12 mouse cellular contexts compared by ENCODE assay signal in genomic region chr4:100170743-100171142, GRCm38 (mm10).
DNase-seq lines count a peak whose midpoint lies in the region; ATAC-seq and TF ChIP-seq lines count a peak whose summit lies in the region.
"Had no signal": no experiment of that assay in that cellular context is flagged by ENCODE, and none has a peak within 500 bp of the region (broad histone marks: within the 10 kb centered on the region; RNA-seq: fewer than 3 reads in every experiment).

No protein-coding gene starts in this region.

- H3K4me3 ChIP-seq in forebrain, embryonic 11.5 days (ENCODE audit: low read depth, low read length) = no peak overlapping the region
- H3K4me3 ChIP-seq in forebrain, embryonic 15.5 days = no peak overlapping the region
- no peak overlapping the region for H3K4me3 ChIP-seq in layer of hippocampus, adult 2 months
- H3K4me3 ChIP-seq in embryonic facial prominence, embryonic 12.5 days = no peak overlapping the region
- peak overlapping the region; percentile 19; the same call in 1 of the 2 replicates for H3K4me3 ChIP-seq in limb, embryonic 10.5 days
- no peak overlapping the region for H3K4me3 ChIP-seq in intestine, postnatal 0 days (ENCODE audit: low read depth, low read length)
- H3K4me3 ChIP-seq: heart, embryonic 15.5 days had no signal

- WGBS in forebrain, embryonic 11.5 days = 14% methylated on average over 5 of the region's 5 CpGs
- WGBS in forebrain, embryonic 15.5 days = 4% methylated on average over 5 of the region's 5 CpGs
- WGBS in embryonic facial prominence, embryonic 12.5 days = 23% methylated on average over 5 of the region's 5 CpGs
- WGBS in limb, embryonic 10.5 days = 35% methylated on average over 5 of the region's 5 CpGs
- 68% methylated on average over 5 of the region's 5 CpGs for WGBS in intestine, postnatal 0 days

- peak; percentile 51; the same call in 1 of the 2 replicates for ATAC-seq in forebrain, embryonic 11.5 days (replicated peaks; ENCODE audit: low FRiP score)
- no peak for ATAC-seq in forebrain, embryonic 15.5 days (replicated peaks)
- ATAC-seq in embryonic facial prominence, embryonic 12.5 days (ENCODE audit: insufficient number of reproducible peaks, insufficient read depth, low FRiP score, low TSS enrichment) = no peak
- ATAC-seq in intestine, postnatal 0 days = no peak

- no peak overlapping the region for H3K9ac ChIP-seq in forebrain, embryonic 11.5 days (ENCODE audit: low read length)
- H3K9ac ChIP-seq in forebrain, embryonic 15.5 days (replicated peaks) = no peak overlapping the region
- no peak overlapping the region for H3K9ac ChIP-seq in embryonic facial prominence, embryonic 12.5 days
- no peak overlapping the region for H3K9ac ChIP-seq in intestine, postnatal 0 days (ENCODE audit: low read depth, low read length)
- H3K9ac ChIP-seq: heart, embryonic 15.5 days; limb, embryonic 15.5 days had no signal

- H3K9me3 ChIP-seq in forebrain, embryonic 11.5 days (ENCODE audit: control insufficient read depth, low read length) = no peaks in the 10 kb centered on the region
- no peaks in the 10 kb centered on the region for H3K9me3 ChIP-seq in forebrain, embryonic 15.5 days
- no peaks in the 10 kb centered on the region for H3K9me3 ChIP-seq in embryonic facial prominence, embryonic 12.5 days
- no peaks in the 10 kb centered on the region for H3K9me3 ChIP-seq in limb, embryonic 10.5 days (replicated peaks)
- no peaks in the 10 kb centered on the region for H3K9me3 ChIP-seq in intestine, postnatal 0 days (ENCODE audit: control insufficient read depth)
- H3K9me3 ChIP-seq: heart, embryonic 15.5 days; limb, embryonic 15.5 days had no signal

- DNase-seq in forebrain, embryonic 11.5 days (ENCODE audit: low spot score) = no peak
- no peak for DNase-seq in layer of hippocampus, adult 2 months (ENCODE audit: low spot score in 2 of 2)
- no peak for DNase-seq in layer of hippocampus, adult 8-10 months (ENCODE audit: low spot score in 2 of 2)
- no peak for DNase-seq in limb, embryonic 10.5 days (ENCODE audit: low spot score)
- DNase-seq in frontal cortex, postnatal 14 days (ENCODE audit: low spot score in 2 of 2) = no peak
- DNase-seq: cerebellum, adult 2 months; kidney, adult 11 months had no signal

- peak overlapping the region; percentile 47; the same call in 1 of the 2 replicates for H3K4me2 ChIP-seq in forebrain, embryonic 11.5 days (ENCODE audit: low read depth, low read length, severe bottlenecking)
- no peak overlapping the region; the same call in 1 of the 2 replicates for H3K4me2 ChIP-seq in forebrain, embryonic 15.5 days (replicated peaks)
- peak overlapping the region; percentile 31 for H3K4me2 ChIP-seq in embryonic facial prominence, embryonic 12.5 days (replicated peaks)
- H3K4me2 ChIP-seq in intestine, postnatal 0 days (replicated peaks; ENCODE audit: low read depth) = no peak overlapping the region
- H3K4me2 ChIP-seq: heart, embryonic 15.5 days had no signal

- H3K4me1 ChIP-seq in forebrain, embryonic 11.5 days (replicated peaks; ENCODE audit: control insufficient read depth, insufficient read depth, low read length) = peaks cover 9% of the 10 kb centered on the region; the same call in 1 of the 2 replicates
- H3K4me1 ChIP-seq in forebrain, embryonic 15.5 days = peaks cover 12% of the 10 kb centered on the region
- peaks cover 34% of the 10 kb centered on the region for H3K4me1 ChIP-seq in embryonic facial prominence, embryonic 12.5 days
- H3K4me1 ChIP-seq in limb, embryonic 10.5 days = peaks cover 65% of the 10 kb centered on the region
- no peaks in the 10 kb centered on the region for H3K4me1 ChIP-seq in intestine, postnatal 0 days (replicated peaks; ENCODE audit: control insufficient read depth, insufficient read depth, low read length)

- H3K27me3 ChIP-seq in forebrain, embryonic 11.5 days (ENCODE audit: control insufficient read depth, insufficient read depth, low read length) = no peaks in the 10 kb centered on the region
- no peaks in the 10 kb centered on the region for H3K27me3 ChIP-seq in forebrain, embryonic 15.5 days
- H3K27me3 ChIP-seq in embryonic facial prominence, embryonic 12.5 days = no peaks in the 10 kb centered on the region
- H3K27me3 ChIP-seq in limb, embryonic 10.5 days (ENCODE audit: low read depth, poor library complexity, severe bottlenecking) = no peaks in the 10 kb centered on the region
- H3K27me3 ChIP-seq in intestine, postnatal 0 days (replicated peaks; ENCODE audit: control insufficient read depth, insufficient read depth, low read length) = no peaks in the 10 kb centered on the region
- H3K27me3 ChIP-seq: heart, embryonic 15.5 days; limb, embryonic 15.5 days had no signal

- no peak overlapping the region for H3K27ac ChIP-seq in forebrain, embryonic 11.5 days (ENCODE audit: low read depth, low read length)
- H3K27ac ChIP-seq in forebrain, embryonic 15.5 days (replicated peaks) = no peak overlapping the region
- H3K27ac ChIP-seq in layer of hippocampus, adult 2 months = peak overlapping the region; percentile 32; the same call in 1 of the 2 replicates
- peak overlapping the region; percentile 73 for H3K27ac ChIP-seq in embryonic facial prominence, embryonic 12.5 days
- H3K27ac ChIP-seq in limb, embryonic 10.5 days = peak overlapping the region; percentile 82
- no peak overlapping the region for H3K27ac ChIP-seq in intestine, postnatal 0 days (ENCODE audit: low read depth, low read length)
- H3K27ac ChIP-seq: limb, embryonic 15.5 days had no signal

- TF ChIP-seq CTCF in layer of hippocampus, adult 2 months (conservative IDR thresholded peaks at IDR 0.05) = no peak
- no peak for TF ChIP-seq CTCF in intestine, postnatal 0 days (IDR thresholded peaks at IDR 0.05; ENCODE audit: low read depth)

- no peaks in the 10 kb centered on the region for H3K36me3 ChIP-seq in forebrain, embryonic 11.5 days (ENCODE audit: control insufficient read depth, insufficient read depth, low read length)
- H3K36me3 ChIP-seq in forebrain, embryonic 15.5 days = no peaks in the 10 kb centered on the region
- H3K36me3 ChIP-seq in embryonic facial prominence, embryonic 12.5 days = no peaks in the 10 kb centered on the region
- no peaks in the 10 kb centered on the region for H3K36me3 ChIP-seq in limb, embryonic 10.5 days
- H3K36me3 ChIP-seq in intestine, postnatal 0 days (ENCODE audit: control insufficient read depth, insufficient read depth) = no peaks in the 10 kb centered on the region
- H3K36me3 ChIP-seq: heart, embryonic 15.5 days; limb, embryonic 15.5 days had no signal

Comparison
In these comparisons a context has a peak if more than half of its experiments do, and no peak if none do; other contexts are left out.
1. H3K4me2 ChIP-seq: peak in forebrain, embryonic 11.5 days (single experiment) and embryonic facial prominence, embryonic 12.5 days (single experiment); none in forebrain, embryonic 15.5 days (single experiment) and intestine, postnatal 0 days (single experiment).
2. H3K27ac ChIP-seq: peak in layer of hippocampus, adult 2 months (single experiment), embryonic facial prominence, embryonic 12.5 days (single experiment) and limb, embryonic 10.5 days (single experiment); none in forebrain, embryonic 11.5 days (single experiment), forebrain, embryonic 15.5 days (single experiment) and intestine, postnatal 0 days (single experiment).